Mouse (Mus musculus): ENCODE measurements at regions not wholly inside any gene's neighbourhood (a gene's known extent, or its start where the extent isn't known, plus 50 kb on each side); places are given as distances from the start of the nearest gene placed in this dataset.

- in situ Hi-C loops (cut with MboI, MseI), result no loop called here
Observed at GRCm38 (mm10) chr3:38537770-38538169, 53.1 kb upstream of the Ankrd50 start.
